Mouse (Mus musculus) kidney, adult 11 months (tissue): Measurements from ENCODE around the gene Vmn2r65.

Source experiments
- DNase-seq: peaks from one replicate; pipeline ENCODE4 v3.0.0; 2022

The Vmn2r65 gene

DNA sequence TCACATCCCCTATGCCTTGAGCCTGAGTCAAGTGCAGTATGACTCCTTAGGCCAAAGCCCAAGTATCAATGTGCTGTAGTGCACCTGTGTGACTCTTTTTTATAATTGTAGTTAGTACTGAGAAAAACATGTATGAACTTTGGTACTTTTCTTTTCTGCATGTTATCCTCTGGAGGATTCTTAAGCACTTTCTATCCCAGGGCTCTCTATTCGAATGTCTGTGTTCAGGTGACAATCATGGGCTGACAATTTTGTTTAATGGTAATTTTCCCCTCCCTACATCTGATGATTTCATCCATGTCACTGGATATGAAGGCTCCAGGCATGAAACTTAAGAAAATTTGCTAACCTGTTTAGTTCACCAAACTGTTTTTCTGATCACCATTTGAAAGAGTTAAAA is at the start of gene Vmn2r65:
TSS of gene Vmn2r65 (minus strand) at position 101 of the 400 bp plus-strand sequence.
- DNase-seq = no peak

DNA sequence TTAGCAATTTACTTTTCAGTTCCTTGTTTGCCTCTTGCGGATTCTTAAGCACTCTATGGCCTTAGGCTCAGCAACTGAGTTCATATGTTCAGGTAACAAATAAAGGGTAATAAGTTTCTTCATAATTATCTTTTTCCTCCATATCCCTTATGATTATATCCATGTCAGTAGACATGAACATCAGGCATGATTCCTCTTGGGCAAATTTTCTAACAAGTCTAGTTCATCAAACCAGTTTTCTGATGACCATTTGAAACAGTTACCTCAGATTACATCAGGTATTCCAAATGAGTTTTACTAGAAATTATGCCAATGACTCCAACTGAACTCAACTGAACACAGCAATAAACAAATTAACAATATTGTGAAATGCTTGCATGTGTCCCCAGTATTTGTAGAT is 48.3 kb upstream of the Vmn2r65 start, which contains the start of gene Vmn2r66:
TSS of gene Vmn2r66 (minus strand) at position 101 of the 400 bp plus-strand sequence.
- no peak for DNase-seq

DNA sequence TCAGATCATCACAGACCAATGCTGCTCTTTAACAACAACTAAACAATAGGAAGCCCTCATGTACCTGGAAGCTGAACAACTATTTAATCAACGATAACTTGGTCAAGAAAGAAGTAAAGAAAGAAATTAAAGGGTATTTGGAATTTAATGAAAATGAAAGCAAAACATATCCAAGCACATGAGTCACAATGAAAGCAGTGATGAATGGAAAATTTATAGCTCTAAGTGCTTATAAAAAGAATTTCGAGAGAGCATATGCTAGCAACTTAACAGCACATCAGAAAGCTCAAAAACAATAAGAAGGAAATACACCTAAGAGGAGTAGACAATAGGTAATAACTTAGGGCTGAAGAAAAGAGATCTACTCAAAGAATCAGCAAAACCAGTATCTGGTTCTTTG is 32.8 kb upstream of the Vmn2r65 start:
- no peak for DNase-seq
